Mouse (Mus musculus) kidney, postnatal 4 days (tissue): ENCODE results near the gene Slc46a3.
A peak's percentile ranks its signal among the peaks of the same experiment; 100 is the strongest.

Source experiments
- DNase-seq, 2 experiments: peaks; one replicate each; pipeline ENCODE4 v3.0.0; 2021; ENCODE audit warnings: mixed read lengths in 2 of 2

The Slc46a3 gene

GRCm38 (mm10) chr5:147843340-147843739 lies 51.3 kb downstream of the Slc46a3 start:
- DNase-seq = no peak

GRCm38 (mm10) chr5:147839418-147839817 lies 55.2 kb downstream of the Slc46a3 start:
- DNase-seq = no peak

GRCm38 (mm10) chr5:147834841-147835500 lies 59.6 kb downstream of the Slc46a3 start:
- DNase-seq = peak; percentile 31 to 45

GRCm38 (mm10) chr5:147832842-147833241 lies 61.8 kb downstream of the Slc46a3 start:
- no peak for DNase-seq

DNA sequence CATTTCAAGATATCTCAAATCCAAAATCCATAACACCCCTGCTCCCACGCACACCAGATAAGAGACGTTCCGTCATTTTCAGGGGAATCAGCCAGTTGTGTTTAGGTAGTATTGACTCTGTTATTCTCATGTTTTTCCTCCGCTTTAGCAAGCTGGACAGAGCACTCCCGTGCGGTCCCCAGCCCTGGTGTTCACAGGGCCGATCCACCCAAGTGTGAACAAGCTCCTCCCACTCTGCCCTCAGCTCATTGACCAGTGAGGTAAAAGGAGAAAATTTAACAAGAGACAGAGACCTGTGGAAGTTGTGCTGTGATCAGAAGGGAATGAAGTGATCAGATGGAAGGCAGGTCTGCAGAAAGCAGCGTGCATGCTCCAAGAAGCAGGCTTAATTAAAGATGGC lies 65.8 kb downstream of the Slc46a3 start:
- peak in 1 of 2 experiments; percentile 24 for DNase-seq
